Mouse (Mus musculus) cerebellum, adult 18-20 months (tissue): ENCODE data around the gene Dop1a.

ENCODE experiments used
- DNase-seq, 2 experiments: peaks; one replicate each; pipeline ENCODE4 v3.0.0; 2021

Gene Dop1a

GRCm38 (mm10) chr9:86507437-86507836 is 40.5 kb downstream of the Dop1a start:
- DNase-seq, result no peak

DNA sequence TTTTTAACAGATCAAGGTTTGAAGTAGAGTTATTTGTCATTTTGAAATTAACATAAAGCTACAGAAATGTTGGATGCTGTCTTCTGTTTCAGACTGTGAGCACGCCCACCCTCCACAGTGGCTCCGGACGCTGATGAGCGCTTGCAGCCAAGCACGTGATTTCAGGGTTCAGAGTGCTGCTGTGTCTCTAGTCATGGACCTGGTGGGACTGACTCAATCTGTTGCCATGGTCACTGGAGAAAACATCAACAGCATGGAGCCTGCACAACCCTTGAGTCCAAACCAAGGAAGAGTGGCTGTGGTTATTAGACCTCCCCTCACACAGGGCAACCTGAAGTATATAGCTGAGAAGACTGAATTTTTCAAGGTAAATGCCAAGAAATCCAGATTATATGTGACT is 46.8 kb downstream of the Dop1a start:
- DNase-seq, result no peak

- DNase-seq, result no peak
Observed at GRCm38 (mm10) chr9:86514390-86514789, 47.4 kb downstream of the Dop1a start.

DNA sequence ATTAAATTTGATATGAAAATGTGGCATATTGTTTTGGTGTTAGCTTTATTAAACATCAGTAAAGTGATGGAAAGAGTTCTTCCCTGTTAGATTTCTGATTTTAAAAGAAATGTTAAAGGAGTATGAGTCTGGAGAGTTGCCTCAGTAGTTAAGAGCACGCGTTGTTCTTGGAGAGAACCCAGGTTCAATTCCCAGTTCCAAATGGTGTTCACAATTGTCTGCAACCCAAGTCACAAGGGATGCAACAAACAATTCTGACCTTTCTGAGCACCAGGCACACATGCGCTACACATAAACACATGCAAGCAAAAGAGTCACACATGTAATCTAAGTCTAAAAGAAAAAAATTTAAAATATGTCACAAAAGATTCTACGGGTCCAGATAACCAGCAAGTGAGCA is 47.8 kb downstream of the Dop1a start:
- DNase-seq, result no peak

DNA sequence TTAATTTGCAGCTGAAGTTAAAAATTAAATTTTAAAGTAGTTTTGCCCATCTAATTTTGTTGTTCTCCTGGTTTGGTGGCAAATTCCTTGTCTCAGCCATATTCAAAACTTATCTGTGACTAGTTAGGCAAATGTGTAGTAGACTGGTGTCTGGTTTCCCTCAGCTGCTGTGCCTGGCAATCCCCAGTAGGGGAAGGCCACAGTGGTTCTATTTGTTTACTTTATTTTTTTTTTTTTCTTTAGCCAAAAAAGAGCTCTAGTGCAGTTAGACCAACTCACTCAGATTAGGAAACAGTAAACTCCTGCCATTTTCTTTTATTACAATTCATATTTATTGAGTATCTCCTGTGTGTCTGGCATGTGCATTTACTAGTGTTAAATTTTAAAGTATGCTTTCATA is 55.4 kb downstream of the Dop1a start:
- DNase-seq, result no peak

GRCm38 (mm10) chr9:86525600-86525999 is 58.6 kb downstream of the Dop1a start:
- DNase-seq, result no peak

DNA sequence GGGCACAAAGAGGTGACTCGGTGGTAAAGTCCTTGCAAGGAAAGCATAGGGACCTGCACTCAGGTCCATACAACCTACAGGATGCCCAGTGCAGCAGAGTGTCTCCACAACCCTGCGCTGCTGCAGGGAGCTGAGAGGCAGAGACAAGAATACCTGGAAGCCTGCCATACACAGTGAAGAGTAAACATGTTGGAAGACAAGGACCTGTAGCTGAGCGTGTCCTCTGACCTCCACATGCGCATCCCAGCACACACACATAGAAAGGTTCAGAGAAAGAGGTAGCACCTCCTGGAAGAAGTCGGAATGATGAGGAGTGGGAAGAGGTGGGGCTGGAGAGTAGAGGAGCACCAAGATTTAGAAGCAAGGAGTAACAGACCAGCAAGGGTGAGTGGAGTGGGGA is 67.1 kb downstream of the Dop1a start:
- DNase-seq, result no peak

DNA sequence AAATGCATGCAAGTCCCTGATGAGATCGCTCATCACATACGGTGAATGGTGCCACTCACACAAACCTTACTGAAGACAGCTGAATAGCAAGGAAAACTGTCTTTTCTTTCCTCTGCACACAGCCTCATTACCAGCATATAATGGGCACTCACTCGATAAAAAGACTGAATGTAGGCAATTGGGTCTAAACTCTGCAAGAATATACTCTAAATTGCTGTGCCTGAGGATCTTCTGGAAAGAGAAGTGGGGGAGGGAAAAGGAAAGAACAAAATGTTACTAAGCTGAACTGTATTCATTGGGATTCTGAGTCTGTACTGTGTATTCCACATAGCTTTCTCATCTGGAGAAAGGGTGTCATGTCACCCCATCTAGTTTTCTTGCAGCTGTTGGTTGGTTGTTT is 76.5 kb downstream of the Dop1a start:
- no peak for DNase-seq

DNA sequence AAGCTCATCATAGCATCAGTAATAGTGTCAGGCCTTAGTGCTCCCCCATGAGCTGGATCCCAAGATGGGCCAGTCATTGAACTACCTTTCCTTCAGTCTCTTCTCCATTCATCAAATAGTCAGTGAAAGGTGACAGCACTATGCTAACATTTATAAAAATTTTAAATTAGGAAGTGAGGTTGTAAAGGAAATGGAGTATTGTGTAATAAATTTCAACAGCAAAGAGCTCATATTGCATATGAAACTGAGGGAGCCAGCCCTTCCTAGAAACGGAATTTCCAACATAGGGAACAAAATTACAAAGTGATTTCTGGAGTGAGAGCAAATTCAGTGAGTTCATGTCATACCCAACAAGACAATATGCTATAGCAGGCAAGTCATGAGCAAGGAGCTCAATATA is 77.6 kb downstream of the Dop1a start:
- no peak for DNase-seq

GRCm38 (mm10) chr9:86549637-86550162 is 82.7 kb downstream of the Dop1a start:
- no peak for DNase-seq

- DNase-seq, result no peak
Observed at GRCm38 (mm10) chr9:86550717-86551116, 83.8 kb downstream of the Dop1a start.

DNA sequence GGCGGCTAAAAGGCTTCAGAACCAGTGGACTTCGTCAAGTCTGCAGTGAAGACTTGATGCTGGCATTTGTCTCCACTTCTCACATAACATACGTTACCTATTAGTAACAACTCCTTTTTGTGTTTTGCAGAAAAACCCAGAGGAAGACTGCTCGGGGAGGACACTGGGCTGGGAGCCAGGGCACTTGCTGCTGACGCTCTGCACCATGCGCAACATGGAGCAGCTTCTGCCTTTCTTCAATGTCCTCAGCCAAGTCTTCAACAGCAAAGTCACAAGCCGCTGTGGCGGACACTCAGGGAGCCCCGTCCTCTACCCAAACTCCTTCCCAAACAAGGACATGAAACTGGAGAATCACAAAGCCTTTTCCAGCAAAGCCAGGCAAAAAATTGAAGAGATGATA is 86.9 kb downstream of the Dop1a start:
- peak; percentile 44 to 45 for DNase-seq

DNA sequence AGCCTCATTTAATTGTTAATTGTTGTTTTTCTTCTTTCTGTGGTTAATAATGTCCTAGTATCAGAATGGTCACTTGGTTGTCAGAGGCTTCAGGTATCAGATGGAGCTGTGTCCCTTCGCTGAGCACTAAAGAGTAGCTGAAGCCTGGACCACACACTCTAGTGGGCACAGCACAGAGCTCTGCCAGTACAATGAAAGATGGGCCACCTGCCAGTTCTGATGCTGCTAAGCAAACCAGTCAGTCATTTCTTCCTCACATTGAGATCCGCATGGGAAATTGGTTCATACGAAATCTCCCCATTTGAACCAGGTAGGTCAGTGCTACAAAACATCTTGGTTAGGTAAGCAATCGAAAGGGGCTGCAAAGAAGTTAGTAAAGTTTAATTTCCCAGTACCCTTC is 87.7 kb downstream of the Dop1a start:
- peak in 1 of 2 experiments; percentile 23 for DNase-seq

DNA sequence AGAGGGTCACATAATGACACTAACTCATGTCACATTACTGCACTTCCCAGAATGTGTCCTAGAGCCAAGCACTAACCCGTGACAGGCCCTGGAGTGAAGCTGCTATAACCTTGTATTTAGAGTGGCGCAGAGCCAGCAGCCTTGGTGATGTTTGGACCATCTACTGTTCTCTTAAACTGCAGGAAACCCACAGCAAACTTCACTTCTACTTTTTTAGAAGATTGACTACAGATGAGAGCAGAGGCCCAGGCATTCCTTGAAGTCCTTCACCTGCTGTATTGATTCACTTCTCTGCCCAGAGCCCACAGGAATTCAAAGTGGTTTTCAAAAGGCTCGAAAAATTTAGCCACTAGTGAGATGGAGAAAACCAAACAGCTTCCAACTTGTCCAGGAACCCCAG is 93.6 kb downstream of the Dop1a start:
- DNase-seq, result no peak

DNA sequence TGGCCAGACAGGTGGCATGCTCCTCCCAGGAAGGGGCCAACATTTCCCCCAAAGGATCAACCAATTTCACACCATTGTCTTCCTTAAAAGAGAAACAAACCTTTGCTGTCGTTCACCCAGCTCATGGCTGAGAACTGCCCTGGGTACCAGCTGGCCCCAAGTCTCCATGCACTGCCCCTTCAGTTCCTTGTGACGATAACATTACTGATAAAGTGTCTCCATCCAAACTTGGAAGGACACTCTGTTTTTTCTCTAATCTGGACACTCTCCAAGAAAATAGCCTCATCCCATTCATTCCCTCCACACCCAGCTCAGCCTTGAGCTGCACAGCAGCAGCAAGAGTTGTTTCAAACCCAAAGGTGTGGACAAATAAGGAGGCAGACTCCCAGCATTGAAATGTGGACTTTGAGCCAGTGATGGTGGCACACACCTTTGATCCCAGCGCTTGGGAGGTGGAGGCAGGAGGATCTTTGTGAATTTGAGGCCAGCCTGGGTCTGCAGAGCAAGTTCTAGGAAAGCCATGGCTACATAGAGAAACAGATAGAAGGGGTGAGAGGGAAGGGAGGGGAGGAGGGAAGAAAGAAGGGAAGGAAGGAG is 102.5 kb downstream of the Dop1a start:
- no peak for DNase-seq

DNA sequence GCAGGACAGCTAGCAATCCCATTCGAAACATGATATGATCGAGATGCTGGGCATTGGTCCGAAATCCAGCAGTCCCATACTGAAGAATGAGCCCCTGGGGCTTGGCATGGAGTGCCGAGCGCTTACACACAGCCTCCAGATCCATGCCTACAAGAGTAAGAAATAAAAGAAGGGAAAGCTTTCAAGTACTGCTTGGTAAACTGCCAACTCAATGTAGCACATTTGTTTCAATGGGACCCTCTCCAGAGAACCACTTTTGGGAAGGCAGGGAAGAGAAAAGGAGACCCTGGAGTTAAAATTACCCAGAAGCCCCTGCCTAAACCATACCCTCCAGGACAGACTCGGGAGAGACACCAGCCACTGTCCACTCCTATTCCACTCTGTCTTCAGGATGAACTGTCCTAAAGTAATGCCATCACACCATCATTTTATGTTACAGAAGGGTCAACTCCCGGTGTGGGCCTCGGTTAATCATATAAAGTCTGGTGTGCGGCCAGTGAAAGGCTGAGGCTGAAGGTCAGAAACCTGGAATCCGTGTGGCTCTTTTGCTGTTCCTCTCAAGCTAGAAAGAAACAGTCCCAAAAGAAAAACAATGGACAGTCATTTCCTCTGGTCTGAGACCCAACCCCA is 103.4 kb downstream of the Dop1a start:
- no peak for DNase-seq

DNA sequence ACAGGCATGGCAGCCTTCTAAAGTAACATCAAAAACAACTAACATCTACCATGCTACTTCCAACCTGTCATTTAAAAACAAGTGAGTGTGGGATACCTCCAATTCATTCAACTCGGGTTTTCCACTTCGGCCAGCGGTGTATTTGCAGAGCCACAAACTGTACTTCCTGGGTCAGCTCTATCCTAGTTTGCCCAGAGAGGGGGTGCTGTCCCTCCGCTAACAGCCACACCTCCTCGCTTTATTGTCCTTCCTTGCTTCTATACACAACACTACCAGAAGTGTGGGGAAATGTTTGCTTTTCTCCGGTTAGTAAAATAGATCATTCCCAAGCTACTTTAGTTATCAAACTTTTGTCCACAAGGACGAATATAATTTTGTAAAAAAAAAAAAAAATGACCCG is 104.0 kb downstream of the Dop1a start:
- DNase-seq, result no peak

GRCm38 (mm10) chr9:86571540-86572135 is 104.7 kb downstream of the Dop1a start, which contains the start of the genes Pgm3 and Rwdd2a:
TSS of gene Pgm3 (minus strand) at chr9:86571842.
TSS of gene Rwdd2a (plus strand) at chr9:86571991.
- DNase-seq, result peak; percentile 97

GRCm38 (mm10) chr9:86572196-86572595 is 105.2 kb downstream of the Dop1a start:
- peak; percentile 56 to 65 for DNase-seq

DNA sequence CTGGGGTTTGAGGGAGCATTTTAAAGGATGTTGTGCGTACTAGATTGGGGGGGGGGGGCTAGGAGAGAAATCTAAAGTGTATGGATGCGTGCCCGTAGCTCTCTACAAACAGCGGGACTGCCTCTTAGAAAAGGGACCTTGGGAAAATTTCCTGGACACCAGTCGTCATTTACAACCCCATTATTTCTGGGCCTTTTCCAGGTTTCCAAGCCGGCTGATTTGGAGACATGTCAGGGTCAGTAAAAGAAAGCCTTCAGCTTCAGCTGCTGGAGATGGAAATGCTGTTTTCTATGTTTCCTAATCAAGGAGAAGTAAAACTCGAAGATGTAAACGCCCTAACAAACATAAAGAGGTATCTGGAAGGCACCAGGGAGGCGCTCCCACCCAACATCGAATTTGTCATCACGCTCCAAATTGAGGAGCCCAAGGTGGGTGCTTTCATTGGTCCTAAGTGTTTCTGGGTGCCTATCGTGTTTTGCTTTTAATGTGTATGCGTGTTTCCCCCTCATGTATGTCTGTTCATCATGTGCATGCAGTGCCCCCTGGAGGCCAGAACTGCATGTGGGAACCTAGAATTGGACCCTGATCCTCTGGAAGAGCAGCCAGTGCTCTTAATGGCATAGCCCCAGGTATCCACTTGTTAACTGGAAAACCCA is 105.8 kb downstream of the Dop1a start:
- peak; percentile 83 to 87 for DNase-seq

DNA sequence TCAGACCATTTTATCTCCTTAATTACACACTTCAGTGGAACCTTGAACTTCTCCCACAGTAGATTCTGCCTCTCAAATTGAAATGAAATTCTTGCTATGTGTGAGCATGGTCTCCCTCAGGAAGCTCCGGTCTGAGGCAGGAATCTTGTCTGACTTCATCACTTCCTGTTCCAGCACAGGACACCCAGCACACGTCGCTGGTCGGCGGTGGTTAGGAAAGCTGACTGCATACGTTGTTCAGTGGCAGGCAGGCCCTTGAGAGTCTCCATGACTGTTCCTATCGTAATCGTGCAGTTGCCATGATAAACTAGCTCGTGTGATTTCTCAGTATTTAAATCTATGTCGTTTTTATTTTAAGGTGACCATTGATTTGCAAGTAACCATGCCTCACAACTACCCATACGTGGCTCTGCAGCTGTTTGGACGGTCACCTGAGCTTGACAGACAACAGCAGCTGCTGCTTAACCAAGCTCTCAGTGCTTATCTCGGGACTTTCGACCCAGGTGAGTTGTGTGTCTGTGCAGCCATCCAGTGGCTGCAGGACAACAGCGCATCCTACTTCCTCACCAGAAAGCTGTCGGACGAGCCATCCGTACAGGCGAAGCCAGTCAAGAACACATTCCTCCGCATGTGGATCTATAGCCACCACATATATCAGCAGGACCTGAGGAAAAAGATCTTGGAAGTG is 106.8 kb downstream of the Dop1a start:
- no peak for DNase-seq

DNA sequence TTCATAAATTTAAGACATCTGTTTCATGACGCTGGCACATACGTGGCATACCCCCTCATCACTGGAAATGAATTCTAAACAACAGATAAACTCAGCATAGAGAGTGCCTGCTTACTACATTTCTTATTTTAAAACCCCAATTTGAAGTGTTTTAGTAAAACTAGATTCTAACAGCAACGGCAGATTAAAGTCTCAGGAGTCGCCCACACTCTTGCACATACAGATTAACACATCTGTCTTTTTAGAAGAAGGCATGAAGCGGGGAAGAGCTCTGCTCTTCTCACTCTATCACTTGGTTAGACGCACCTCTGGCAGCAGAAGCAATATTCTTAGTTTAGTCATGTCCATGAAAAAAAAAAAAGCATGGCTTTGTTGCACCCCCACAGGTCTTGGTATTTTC is 108.2 kb downstream of the Dop1a start:
- DNase-seq, result no peak

GRCm38 (mm10) chr9:86579657-86580056 is 112.7 kb downstream of the Dop1a start:
- DNase-seq, result no peak
